Mouse (Mus musculus) embryonic facial prominence, embryonic 11.5 days (tissue): Measurements from ENCODE around the gene Soat2. TPM values are rescaled to one million over a fixed set of nuclear protein-coding genes. Genes with fewer than 3 reads are reported as not detected.

Experiments
- ATAC-seq: fragments of 200-750 bp; cut with Nextera tagmentation; replicated peaks from 2 replicates; pipeline ENCODE4 v1.8.0; 2017; ENCODE audit warnings: low read depth; ENCODE audit not compliant: insufficient number of reproducible peaks, low FRiP score, low TSS enrichment
- DNase-seq: peaks from one replicate; pipeline ENCODE4 v3.0.0-alpha.2; 2015; ENCODE audit warnings: low spot score
- H3K27ac ChIP-seq: fragments of 300-500 bp; sonication (generic); replicated peaks from 2 replicates; pipeline ENCODE4 v1.5.1; 2014; ENCODE audit warnings: mild to moderate bottlenecking, low read depth, low read length, control low read depth
- H3K27me3 ChIP-seq: fragments of 300-500 bp; sonication (generic); 2 replicates; pipeline ENCODE4 v1.6.1; 2014; ENCODE audit warnings: mild to moderate bottlenecking, low read length, moderate library complexity, mixed read lengths; ENCODE audit not compliant: control insufficient read depth, insufficient read depth
- H3K36me3 ChIP-seq: fragments of 300-500 bp; sonication (generic); replicated peaks from 2 replicates; pipeline ENCODE4 v1.6.1; 2014; ENCODE audit warnings: low read depth, mild to moderate bottlenecking, low read length, moderate library complexity, mixed read lengths; ENCODE audit not compliant: control insufficient read depth, insufficient read depth
- H3K4me1 ChIP-seq: fragments of 300-500 bp; sonication (generic); 2 replicates; pipeline ENCODE4 v1.6.1; 2014; ENCODE audit warnings: low read length, mixed read lengths; ENCODE audit not compliant: control insufficient read depth, insufficient read depth
- H3K4me2 ChIP-seq: fragments of 300-500 bp; sonication (generic); 2 replicates; pipeline ENCODE4 v1.6.1; 2014; ENCODE audit warnings: low read depth, mild to moderate bottlenecking, control low read depth, low read length, moderate library complexity
- H3K4me3 ChIP-seq: fragments of 300-500 bp; sonication (generic); 2 replicates; pipeline ENCODE4 v1.5.1; 2014; ENCODE audit warnings: low read depth, low read length, control low read depth
- H3K9ac ChIP-seq: fragments of 300-500 bp; sonication (generic); replicated peaks from 2 replicates; pipeline ENCODE4 v1.6.1; 2014; ENCODE audit warnings: mild to moderate bottlenecking, control low read depth, low read length
- H3K9me3 ChIP-seq: fragments of 300-500 bp; sonication (generic); replicated peaks from 2 replicates; pipeline ENCODE4 v1.6.1; 2016; ENCODE audit warnings: mild to moderate bottlenecking, low read length, inconsistent platforms, mixed read lengths; ENCODE audit not compliant: control insufficient read depth
- WGBS: fragments of 180-500 bp; shearing (Covaris S2); extraction: QIAGEN DNeasy Blood & Tissue Kit; methylation state at CpG from one replicate; pipeline ENCODE4 v1.1.7; 2014; 5-methylcytosine and 5-hydroxymethylcytosine counted together
- polyA plus RNA-seq: library from polyadenylated mRNA; unstranded; fragments of >200 nt; fragmentation: Nextera tagmentation; extraction: Ambion mirVana; gene quantifications from 2 replicates; pipeline ENCODE4 v1.2.1, GENCODE M21; 2014

Soat2 gene
- polyA plus RNA-seq, 1 experiment from 2014 or later: not detected

GRCm38 (mm10) chr15:102203835-102204381 lies 53.6 kb downstream of the Soat2 start:
- Histone ChIP-seq H3K4me1 (no peaks in the 10 kb centered on the region), H3K4me2 (peak overlapping the region; percentile 48), H3K27me3 (no peaks in the 10 kb centered on the region), H3K36me3 (peaks cover 12% of the 10 kb centered on the region), H3K27ac (peak overlapping the region; percentile 99), H3K4me3 (peak overlapping the region; percentile 85), H3K9me3 (no peaks in the 10 kb centered on the region), H3K9ac (peak overlapping the region; percentile 95)
- DNase-seq (peak; percentile 77), ATAC-seq (peak; percentile 22; the same call in 1 of the 2 replicates)
- WGBS: 0% methylated on average over 38 of the region's 72 CpGs

DNA sequence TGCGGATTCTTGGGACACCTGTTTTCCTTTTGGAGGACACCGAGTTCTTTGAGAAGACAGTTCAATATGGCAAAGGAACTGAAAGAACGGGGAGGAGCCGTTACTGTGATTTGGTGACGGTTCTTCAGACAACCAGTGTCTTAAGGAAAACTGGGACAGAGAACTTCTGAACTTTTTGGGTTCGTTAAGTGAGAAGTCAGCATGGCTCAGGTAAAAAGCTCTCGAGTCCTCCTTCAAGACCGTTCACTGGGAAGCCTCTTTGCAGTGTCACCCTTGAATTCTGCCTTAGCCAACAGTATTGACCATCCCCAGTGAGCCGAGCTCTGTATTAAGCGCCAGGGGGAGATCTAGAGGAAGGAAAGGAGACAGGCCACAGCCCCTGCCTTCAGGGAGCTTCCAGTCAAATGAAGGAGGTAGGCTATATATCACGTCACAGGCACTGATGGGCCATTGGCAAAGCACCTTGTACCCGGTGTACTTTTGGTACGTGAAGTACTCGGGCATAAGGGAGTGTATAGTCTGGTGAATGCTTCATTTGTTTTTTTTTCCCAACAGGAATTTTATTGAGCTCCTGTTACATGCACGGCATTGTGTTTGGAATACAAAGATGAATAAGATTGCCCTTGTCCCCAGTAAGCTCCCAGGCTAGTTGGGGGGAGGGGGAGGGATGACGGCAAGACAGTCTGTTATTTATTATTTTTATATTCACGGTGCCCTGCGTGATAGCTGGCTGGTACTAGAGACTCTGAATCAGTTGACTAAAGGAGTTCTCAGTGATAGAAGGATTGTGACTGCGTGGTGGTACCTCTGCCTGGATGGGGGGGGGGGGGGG lies 54.6 kb downstream of the Soat2 start, which contains the start of gene Csad:
Csad (minus strand) TSS at position 51 of the 832 bp plus-strand sequence.
- Histone ChIP-seq H3K9me3 (no peaks in the 10 kb centered on the region), H3K27ac (peak within 1 kb of the TSS; percentile 99), H3K4me2 (peak within 1 kb of the TSS; percentile 48), H3K9ac (peak within 1 kb of the TSS; percentile 95), H3K27me3 (no peaks in the 10 kb centered on the region), H3K36me3 (peaks cover 12% of the 10 kb centered on the region), H3K4me3 (peak within 1 kb of the TSS; percentile 85), H3K4me1 (no peaks in the 10 kb centered on the region)
- ATAC-seq (no peak), DNase-seq (no peak)
- 56% methylated on average over 19 of the region's 19 CpGs for WGBS

DNA sequence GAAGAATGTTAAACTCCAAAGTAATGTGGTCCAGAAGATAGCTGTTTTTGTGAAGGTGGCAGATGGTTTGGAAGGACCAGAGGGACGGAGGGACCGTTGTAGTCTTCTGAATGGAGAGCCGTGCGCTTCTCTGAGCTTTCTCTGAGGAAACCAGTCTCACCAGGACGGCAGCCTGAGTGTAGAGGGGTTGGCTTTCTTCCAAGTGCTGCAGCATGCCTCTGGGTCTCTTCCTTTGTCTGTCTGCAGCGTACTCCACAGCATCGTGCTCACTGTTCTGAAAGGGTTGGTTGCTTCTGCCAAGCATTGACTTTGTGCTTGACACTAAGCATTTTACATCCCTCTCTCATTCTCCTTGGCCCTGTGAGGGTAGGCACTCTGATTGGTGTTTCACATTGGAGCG lies 55.5 kb downstream of the Soat2 start:
- Histone ChIP-seq H3K4me3 (peak overlapping the region; percentile 85), H3K27me3 (no peaks in the 10 kb centered on the region), H3K36me3 (peaks cover 12% of the 10 kb centered on the region), H3K27ac (0 out of 2 replicates have a peak overlapping the region, but pooled peaks have one; percentile 3), H3K9ac (peak overlapping the region; percentile 43), H3K4me2 (peak overlapping the region; percentile 48), H3K9me3 (no peaks in the 10 kb centered on the region), H3K4me1 (no peaks in the 10 kb centered on the region)
- 73% methylated on average over 8 of the region's 8 CpGs for WGBS
- ATAC-seq (no peak), DNase-seq (no peak)

- no peak overlapping the region for H3K4me2 ChIP-seq
- 81% methylated on average over 3 of the region's 3 CpGs for WGBS
- no peak for ATAC-seq
- no peak for DNase-seq
- H3K27me3 ChIP-seq: no peaks in the 10 kb centered on the region
- no peak overlapping the region for H3K27ac ChIP-seq
- no peaks in the 10 kb centered on the region for H3K4me1 ChIP-seq
- H3K4me3 ChIP-seq: no peak overlapping the region
- H3K9ac ChIP-seq: no peak overlapping the region
- H3K36me3 ChIP-seq: peaks cover 12% of the 10 kb centered on the region
- no peaks in the 10 kb centered on the region for H3K9me3 ChIP-seq
These were observed 57.0 kb downstream of the Soat2 start for GRCm38 (mm10) chr15:102207351-102207750.

GRCm38 (mm10) chr15:102208092-102208561 lies 57.8 kb downstream of the Soat2 start:
- Histone ChIP-seq H3K4me2 (no peak overlapping the region), H3K9me3 (no peaks in the 10 kb centered on the region), H3K27me3 (no peaks in the 10 kb centered on the region), H3K4me3 (no peak overlapping the region), H3K9ac (no peak overlapping the region), H3K27ac (no peak overlapping the region), H3K36me3 (peaks cover 15% of the 10 kb centered on the region), H3K4me1 (no peaks in the 10 kb centered on the region)
- no peak for ATAC-seq
- WGBS: 89% methylated on average over 9 of the region's 9 CpGs
- DNase-seq: no peak

DNA sequence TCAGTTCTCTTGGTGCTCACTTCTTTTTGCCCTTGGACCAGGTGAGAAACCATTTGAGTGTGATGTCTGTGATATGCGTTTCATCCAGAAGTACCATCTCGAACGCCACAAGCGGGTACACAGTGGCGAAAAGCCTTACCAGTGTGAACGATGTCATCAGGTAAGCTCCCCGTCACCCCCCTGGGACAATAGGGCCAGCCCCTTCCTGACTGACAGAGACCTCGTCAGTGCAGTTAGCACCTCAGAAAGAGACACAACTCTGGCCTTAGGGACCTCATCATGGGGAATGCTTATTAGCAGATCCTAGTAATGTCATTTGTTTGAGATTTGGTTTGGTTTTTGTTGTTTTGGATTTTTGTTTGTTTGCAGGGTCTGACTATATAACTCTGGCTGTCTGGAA lies 58.8 kb downstream of the Soat2 start:
- no peak for ATAC-seq
- Histone ChIP-seq H3K27me3 (no peaks in the 10 kb centered on the region), H3K9me3 (no peaks in the 10 kb centered on the region), H3K4me1 (no peaks in the 10 kb centered on the region), H3K36me3 (peaks cover 16% of the 10 kb centered on the region), H3K27ac (no peak overlapping the region), H3K4me3 (no peak overlapping the region), H3K9ac (no peak overlapping the region), H3K4me2 (no peak overlapping the region)
- WGBS: 91% methylated on average over 8 of the region's 8 CpGs
- DNase-seq: no peak

GRCm38 (mm10) chr15:102210816-102211215 lies 60.5 kb downstream of the Soat2 start:
- 99% methylated on average over 4 of the region's 4 CpGs for WGBS
- DNase-seq (no peak), ATAC-seq (no peak)
- Histone ChIP-seq H3K9me3 (no peaks in the 10 kb centered on the region), H3K9ac (no peak overlapping the region), H3K4me2 (no peak overlapping the region), H3K4me3 (no peak overlapping the region), H3K27me3 (no peaks in the 10 kb centered on the region), H3K4me1 (no peaks in the 10 kb centered on the region), H3K36me3 (peaks cover 19% of the 10 kb centered on the region), H3K27ac (no peak overlapping the region)

DNA sequence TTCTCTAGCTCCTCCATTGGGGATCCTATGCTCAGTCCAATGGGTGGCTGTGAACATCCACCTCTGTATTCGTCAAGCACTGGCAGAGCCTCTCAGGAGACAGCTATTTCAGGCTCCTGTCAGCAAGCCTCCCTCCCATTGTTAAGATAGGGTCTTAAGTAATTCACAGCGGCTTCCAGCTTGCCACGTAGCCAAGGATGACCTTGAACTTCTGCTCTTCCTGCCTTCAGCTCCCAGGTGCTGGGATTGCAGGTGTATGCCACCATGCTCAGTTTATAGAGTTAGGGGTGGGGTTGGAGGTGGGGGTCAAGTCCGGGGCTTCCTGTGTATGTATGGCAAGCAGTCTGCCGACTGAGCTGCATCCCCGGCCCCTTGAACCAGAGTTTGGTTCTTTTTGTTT lies 61.6 kb downstream of the Soat2 start:
- H3K9ac ChIP-seq: no peak overlapping the region
- H3K4me1 ChIP-seq: no peaks in the 10 kb centered on the region
- H3K36me3 ChIP-seq: peaks cover 19% of the 10 kb centered on the region
- H3K27me3 ChIP-seq: no peaks in the 10 kb centered on the region
- ATAC-seq (no peak), DNase-seq (no peak)
- H3K4me2 ChIP-seq: no peak overlapping the region
- H3K4me3 ChIP-seq: no peak overlapping the region
- 91% methylated on average over 6 of the region's 6 CpGs for WGBS
- H3K27ac ChIP-seq: no peak overlapping the region
- H3K9me3 ChIP-seq: no peaks in the 10 kb centered on the region
